Mouse (Mus musculus): ENCODE data around the gene Acin1. TPM values are rescaled to one million over a fixed set of nuclear protein-coding genes. Genes with fewer than 3 reads are reported as not detected.

Gene Acin1
- polyA plus RNA-seq (2012; ENCODE audit: low replicate concordance) = 401 and 647 TPM in 2 replicates

DNA sequence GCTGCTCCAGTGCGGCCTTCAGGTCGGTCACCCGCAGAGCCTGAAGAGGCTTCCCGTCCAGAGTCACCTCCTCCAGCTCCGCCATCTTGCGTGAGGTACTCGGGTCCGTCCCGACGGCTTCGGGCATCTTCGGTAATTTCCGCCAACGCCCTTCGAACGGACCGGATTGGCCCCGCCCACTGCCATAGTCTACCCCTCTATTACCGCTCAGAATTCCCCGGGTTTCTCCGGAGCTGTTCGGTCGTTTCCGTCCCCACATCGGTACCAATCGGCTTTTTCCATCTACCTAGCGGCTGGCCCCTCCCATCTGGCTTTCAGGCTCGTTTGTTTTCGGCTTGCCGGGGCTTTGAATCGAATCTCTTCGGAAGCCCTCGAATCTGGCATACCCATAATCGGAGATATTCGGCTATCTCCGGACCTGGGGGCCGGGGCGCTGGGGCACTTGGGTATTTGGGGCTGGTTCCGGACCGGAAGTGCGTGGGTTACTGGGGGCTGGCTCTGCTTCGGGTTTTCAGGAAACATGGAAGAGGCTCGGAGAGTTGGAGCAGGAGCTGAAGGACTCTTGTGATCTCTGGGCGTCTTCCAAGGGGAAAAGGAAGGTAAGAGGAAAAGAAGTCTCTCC is at the start of gene Acin1:
TSS of gene Acin1 (minus strand) at position 410 of the 622 bp plus-strand sequence.

GRCm38 (mm10) chr14:54712074-54712473 is 25.3 kb upstream of the Acin1 start, which contains the start of gene Cebpe:
Cebpe (minus strand) TSS chr14:54712174.

DNA sequence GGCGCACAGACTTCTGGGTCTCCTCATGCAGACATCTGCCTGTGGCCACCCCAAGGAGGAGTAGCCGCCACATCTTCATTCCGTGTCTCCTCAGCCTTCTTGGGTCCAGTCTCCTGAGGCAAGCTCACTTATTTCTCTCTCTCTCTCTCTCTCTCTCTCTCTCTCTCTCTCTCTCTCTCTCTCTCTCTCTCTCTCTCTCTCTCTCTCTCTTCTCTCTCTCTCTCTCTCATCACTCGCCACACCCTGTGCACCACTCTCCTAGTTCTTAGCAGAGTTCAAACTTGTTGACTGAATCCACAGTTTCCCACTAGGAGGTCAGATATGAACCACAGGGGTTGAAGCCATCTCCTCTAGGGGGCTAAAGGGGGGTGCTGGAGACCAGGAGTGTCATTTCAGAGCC is 12.0 kb upstream of the Acin1 start, which contains the start of gene Gm29776:
TSS of gene Gm29776 (minus strand) at position 101 of the 400 bp plus-strand sequence.

DNA sequence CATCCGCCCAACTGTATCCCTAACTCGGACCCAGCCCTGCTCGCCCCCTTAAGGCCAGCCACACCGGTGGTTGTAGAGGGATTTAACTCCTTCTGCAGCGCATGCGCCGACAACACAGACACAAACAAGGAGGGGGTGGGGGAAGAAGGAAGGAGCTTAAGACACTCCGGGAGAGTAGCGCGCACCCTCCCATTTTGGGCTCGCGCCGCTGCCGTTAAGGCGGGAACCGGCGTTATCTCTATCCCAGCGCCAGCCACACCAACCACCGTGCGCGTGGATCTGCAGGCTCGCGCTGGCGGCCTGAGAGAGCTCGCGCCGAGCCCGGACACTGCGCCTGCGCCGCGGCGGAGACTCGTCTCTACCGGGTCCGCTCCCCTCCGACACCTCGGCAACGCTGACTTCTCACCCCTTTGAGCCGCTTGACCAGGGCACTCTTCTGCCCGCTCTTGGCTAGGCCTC is 639 bp downstream of the Acin1 start, which contains the start of gene 1700123O20Rik:
TSS of gene 1700123O20Rik (plus strand) at position 154 of the 459 bp plus-strand sequence.

GRCm38 (mm10) chr14:54641305-54641969 is 45.3 kb downstream of the Acin1 start, which contains the start of gene Cdh24:
Cdh24 (minus strand) TSS chr14:54641364.

GRCm38 (mm10) chr14:54640946-54641304 is 45.8 kb downstream of the Acin1 start, which contains the start of gene Gm17606:
Gm17606 (plus strand) TSS chr14:54640952.

DNA sequence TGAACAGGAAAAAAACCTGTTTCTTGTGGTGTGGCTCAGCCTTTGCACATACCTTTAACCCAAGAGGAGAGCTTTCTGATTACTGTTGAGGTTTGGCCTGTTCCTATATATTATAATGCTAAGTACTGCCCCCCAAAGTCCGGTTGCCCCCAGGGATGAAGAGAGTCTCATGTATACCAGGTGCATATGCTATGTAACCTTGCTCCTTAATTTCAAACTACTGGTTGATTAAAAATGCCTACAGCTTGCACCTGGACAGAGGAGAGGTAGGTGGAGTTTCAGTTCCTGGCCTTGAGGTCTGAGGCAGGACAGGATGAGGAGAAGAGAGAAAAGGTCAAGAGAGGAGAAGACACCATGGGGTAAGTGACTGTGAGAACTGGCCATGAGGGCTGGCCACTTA is 65.6 kb downstream of the Acin1 start, which contains the start of gene Psmb11:
TSS of gene Psmb11 (plus strand) at position 301 of the 400 bp plus-strand sequence.

GRCm38 (mm10) chr14:54617897-54618365 is 68.8 kb downstream of the Acin1 start, which contains the start of gene Psmb5:
Psmb5 (minus strand) TSS chr14:54618022.

GRCm38 (mm10) chr14:54605752-54606321 is 80.9 kb downstream of the Acin1 start, which contains the start of gene 4931414P19Rik:
4931414P19Rik (minus strand) TSS chr14:54605993.

Other genes with a start within 250 kb of the Acin1 start
- gene Lrp10, start 222.8 kb downstream of the Acin1 start, polyA plus RNA-seq (2012; ENCODE audit: low replicate concordance) = 484 and 1,181 TPM in 2 replicates
- 0.29 and 0.50 TPM in 2 replicates for gene Rem2, start 210.8 kb downstream of the Acin1 start, polyA plus RNA-seq (2012; ENCODE audit: low replicate concordance)
- 67.2 and 74.7 TPM in 2 replicates for gene Prmt5, start 169.4 kb downstream of the Acin1 start, polyA plus RNA-seq (2012; ENCODE audit: low replicate concordance)
- gene Haus4, start 132.3 kb downstream of the Acin1 start, polyA plus RNA-seq (2012; ENCODE audit: low replicate concordance) = 18.9 and 31.5 TPM in 2 replicates
- 0.19 and 0.21 TPM in 2 replicates for gene Ajuba, start 109.4 kb downstream of the Acin1 start, polyA plus RNA-seq (2012; ENCODE audit: low replicate concordance)
- gene 4931414P19Rik, start 80.9 kb downstream of the Acin1 start, polyA plus RNA-seq (2012; ENCODE audit: low replicate concordance) = 2.5 and 13.7 TPM in 2 replicates
- 82.0 and 111 TPM in 2 replicates for gene Psmb5, start 68.9 kb downstream of the Acin1 start, polyA plus RNA-seq (2012; ENCODE audit: low replicate concordance)
- gene Psmb11, start 65.5 kb downstream of the Acin1 start, polyA plus RNA-seq (2012; ENCODE audit: low replicate concordance) = 0.04 TPM in 1 of 2 replicates, not detected in the other
- not detected in 2 replicates for gene Gm17606, start 46.0 kb downstream of the Acin1 start, polyA plus RNA-seq (2012; ENCODE audit: low replicate concordance)
- gene Cdh24, start 45.6 kb downstream of the Acin1 start, polyA plus RNA-seq (2012; ENCODE audit: low replicate concordance) = 3.0 and 6.9 TPM in 2 replicates
- gene 1700123O20Rik, start 715 bp downstream of the Acin1 start, polyA plus RNA-seq (2012; ENCODE audit: low replicate concordance) = 29.2 and 79.7 TPM in 2 replicates
- not detected in 2 replicates for gene Gm29776, start 11.9 kb upstream of the Acin1 start, polyA plus RNA-seq (2012; ENCODE audit: low replicate concordance)
- 4.6 and 20.0 TPM in 2 replicates for gene Cebpe, start 25.2 kb upstream of the Acin1 start, polyA plus RNA-seq (2012; ENCODE audit: low replicate concordance)
- 12.8 and 14.2 TPM in 2 replicates for gene Slc7a8, start 95.0 kb upstream of the Acin1 start, polyA plus RNA-seq (2012; ENCODE audit: low replicate concordance)
- not detected in 2 replicates for gene Rnf212b, start 127.2 kb upstream of the Acin1 start, polyA plus RNA-seq (2012; ENCODE audit: low replicate concordance)
- gene Homez, start 184.0 kb upstream of the Acin1 start, polyA plus RNA-seq (2012; ENCODE audit: low replicate concordance) = 1.7 and 3.1 TPM in 2 replicates
- gene Ppp1r3e, start 190.6 kb upstream of the Acin1 start, polyA plus RNA-seq (2012; ENCODE audit: low replicate concordance) = 0.82 and 2.3 TPM in 2 replicates
- gene Bcl2l2, start 196.4 kb upstream of the Acin1 start, polyA plus RNA-seq (2012; ENCODE audit: low replicate concordance) = 24.0 and 71.9 TPM in 2 replicates
- gene Gm20521, start 196.5 kb upstream of the Acin1 start, polyA plus RNA-seq (2012; ENCODE audit: low replicate concordance) = 2.2 and 6.6 TPM in 2 replicates
- gene Pabpn1, start 205.6 kb upstream of the Acin1 start, polyA plus RNA-seq (2012; ENCODE audit: low replicate concordance) = 167 and 309 TPM in 2 replicates
- gene Slc22a17, start 226.2 kb upstream of the Acin1 start, polyA plus RNA-seq (2012; ENCODE audit: low replicate concordance) = 7.8 and 15.8 TPM in 2 replicates
- 0.06 TPM in 1 of 2 replicates, not detected in the other for gene Efs, start 239.2 kb upstream of the Acin1 start, polyA plus RNA-seq (2012; ENCODE audit: low replicate concordance)
- gene Il25, start 245.8 kb upstream of the Acin1 start, polyA plus RNA-seq (2012; ENCODE audit: low replicate concordance) = not detected in 2 replicates
- not detected in 2 replicates for gene Cmtm5, start 249.3 kb upstream of the Acin1 start, polyA plus RNA-seq (2012; ENCODE audit: low replicate concordance)

Measured in hematopoietic multipotent progenitor cell, adult 10-12 weeks (in vitro differentiated cells).